Mouse (Mus musculus): ENCODE measurements around the gene Cgrrf1. TPM values are rescaled to one million over a fixed set of nuclear protein-coding genes. Genes with fewer than 3 reads are reported as not detected.
A peak's percentile ranks its signal among the peaks of the same experiment; 100 is the strongest.

Gene Cgrrf1
- polyA plus RNA-seq, 1 experiment from 2014 or later = 41.9 TPM

- peak overlapping the region; percentile 71 for H3K4me2 ChIP-seq (ENCODE audit: low read length)
- H3K27ac ChIP-seq = peak overlapping the region; percentile 48; the same call in 1 of the 2 replicates
- H3K36me3 ChIP-seq (ENCODE audit: insufficient read depth, low read length) = peaks cover 3% of the 10 kb centered on the region; the same call in 1 of the 2 replicates
- DNase-seq (ENCODE audit: low spot score) = peak; percentile 14
- ATAC-seq (replicated peaks; ENCODE audit: low FRiP score, low read depth) = no peak
- no peaks in the 10 kb centered on the region for H3K9me3 ChIP-seq (replicated peaks; ENCODE audit: low read length)
- 18% methylated on average over 8 of the region's 8 CpGs for WGBS
- H3K4me3 ChIP-seq (replicated peaks; ENCODE audit: low read depth, low read length) = peak overlapping the region; percentile 88; the same call in 1 of the 2 replicates
- H3K4me1 ChIP-seq (replicated peaks; ENCODE audit: insufficient read depth, low read length) = peaks cover 7% of the 10 kb centered on the region
- TF ChIP-seq CTCF (IDR thresholded peaks at IDR 0.05; ENCODE audit: low read depth) = no peak
- no peak overlapping the region for H3K9ac ChIP-seq (ENCODE audit: low read depth, low read length)
- H3K27me3 ChIP-seq (ENCODE audit: insufficient read depth, low read length) = no peaks in the 10 kb centered on the region
These were observed 43.4 kb upstream of the Cgrrf1 start for GRCm38 (mm10) chr14:46788505-46788901.

GRCm38 (mm10) chr14:46790303-46790702 lies 41.6 kb upstream of the Cgrrf1 start:
- 80% methylated on average over 4 of the region's 4 CpGs for WGBS
- no peak overlapping the region for H3K27ac ChIP-seq
- peak; percentile 31 for DNase-seq (ENCODE audit: low spot score)
- H3K9me3 ChIP-seq (replicated peaks; ENCODE audit: low read length) = no peaks in the 10 kb centered on the region
- no peak overlapping the region for H3K4me2 ChIP-seq (ENCODE audit: low read length)
- no peak overlapping the region for H3K4me3 ChIP-seq (replicated peaks; ENCODE audit: low read depth, low read length)
- peaks cover 7% of the 10 kb centered on the region for H3K4me1 ChIP-seq (replicated peaks; ENCODE audit: insufficient read depth, low read length)
- H3K27me3 ChIP-seq (ENCODE audit: insufficient read depth, low read length) = no peaks in the 10 kb centered on the region
- TF ChIP-seq CTCF (IDR thresholded peaks at IDR 0.05; ENCODE audit: low read depth) = peak; percentile 55
- ATAC-seq (replicated peaks; ENCODE audit: low FRiP score, low read depth) = no peak
- H3K36me3 ChIP-seq (ENCODE audit: insufficient read depth, low read length) = no peaks in the 10 kb centered on the region
- no peak overlapping the region for H3K9ac ChIP-seq (ENCODE audit: low read depth, low read length)

GRCm38 (mm10) chr14:46790723-46791122 lies 41.2 kb upstream of the Cgrrf1 start:
- whole genome bisulfite sequencing = 83% methylated on average over 6 of the region's 6 CpGs

GRCm38 (mm10) chr14:46794157-46794556 lies 37.8 kb upstream of the Cgrrf1 start:
- no peaks in the 10 kb centered on the region for H3K36me3 ChIP-seq (ENCODE audit: insufficient read depth, low read length)
- no peak overlapping the region for H3K4me2 ChIP-seq (ENCODE audit: low read length)
- no peak for ATAC-seq (replicated peaks; ENCODE audit: low FRiP score, low read depth)
- WGBS = 86% methylated on average over 5 of the region's 5 CpGs
- no peak overlapping the region for H3K9ac ChIP-seq (ENCODE audit: low read depth, low read length)
- H3K27me3 ChIP-seq (ENCODE audit: insufficient read depth, low read length) = no peaks in the 10 kb centered on the region
- no peak overlapping the region for H3K27ac ChIP-seq
- no peak for TF ChIP-seq CTCF (IDR thresholded peaks at IDR 0.05; ENCODE audit: low read depth)
- DNase-seq (ENCODE audit: low spot score) = no peak
- no peak overlapping the region for H3K4me3 ChIP-seq (replicated peaks; ENCODE audit: low read depth, low read length)
- no peaks in the 10 kb centered on the region for H3K9me3 ChIP-seq (replicated peaks; ENCODE audit: low read length)
- no peaks in the 10 kb centered on the region for H3K4me1 ChIP-seq (replicated peaks; ENCODE audit: insufficient read depth, low read length)

More at GRCm38 (mm10) chr14:46790723-46791122, 41.2 kb upstream of the Cgrrf1 start:
- H3K27ac ChIP-seq = no peak overlapping the region
- H3K4me1 ChIP-seq (replicated peaks; ENCODE audit: insufficient read depth, low read length) = peaks cover 7% of the 10 kb centered on the region; the same call in 1 of the 2 replicates
- H3K4me3 ChIP-seq (replicated peaks; ENCODE audit: low read depth, low read length) = no peak overlapping the region
- DNase-seq (ENCODE audit: low spot score) (no peak), ATAC-seq (replicated peaks; ENCODE audit: low FRiP score, low read depth) (no peak)
- H3K4me2 ChIP-seq (ENCODE audit: low read length) = no peak overlapping the region
- no peaks in the 10 kb centered on the region for H3K9me3 ChIP-seq (replicated peaks; ENCODE audit: low read length)
- no peak for TF ChIP-seq CTCF (IDR thresholded peaks at IDR 0.05; ENCODE audit: low read depth)
- H3K36me3 ChIP-seq (ENCODE audit: insufficient read depth, low read length) = no peaks in the 10 kb centered on the region
- H3K9ac ChIP-seq (ENCODE audit: low read depth, low read length) = no peak overlapping the region
- no peaks in the 10 kb centered on the region for H3K27me3 ChIP-seq (ENCODE audit: insufficient read depth, low read length)

- no peaks in the 10 kb centered on the region for H3K36me3 ChIP-seq (ENCODE audit: insufficient read depth, low read length)
- H3K4me1 ChIP-seq (replicated peaks; ENCODE audit: insufficient read depth, low read length) = no peaks in the 10 kb centered on the region
- H3K27ac ChIP-seq = no peak overlapping the region
- no peaks in the 10 kb centered on the region for H3K9me3 ChIP-seq (replicated peaks; ENCODE audit: low read length)
- DNase-seq (ENCODE audit: low spot score) (no peak), ATAC-seq (replicated peaks; ENCODE audit: low FRiP score, low read depth) (no peak)
- H3K27me3 ChIP-seq (ENCODE audit: insufficient read depth, low read length) = no peaks in the 10 kb centered on the region
- H3K9ac ChIP-seq (ENCODE audit: low read depth, low read length) = no peak overlapping the region
- WGBS = 69% methylated on average over 3 of the region's 3 CpGs
- TF ChIP-seq CTCF (IDR thresholded peaks at IDR 0.05; ENCODE audit: low read depth) = no peak
- H3K4me3 ChIP-seq (replicated peaks; ENCODE audit: low read depth, low read length) = no peak overlapping the region
- H3K4me2 ChIP-seq (ENCODE audit: low read length) = no peak overlapping the region
These were observed 31.1 kb upstream of the Cgrrf1 start for GRCm38 (mm10) chr14:46800684-46801345.

GRCm38 (mm10) chr14:46803259-46803658 lies 28.7 kb upstream of the Cgrrf1 start:
- Histone ChIP-seq H3K4me1 (replicated peaks; ENCODE audit: insufficient read depth, low read length) (no peaks in the 10 kb centered on the region), H3K9ac (ENCODE audit: low read depth, low read length) (no peak overlapping the region), H3K27me3 (ENCODE audit: insufficient read depth, low read length) (no peaks in the 10 kb centered on the region), H3K9me3 (replicated peaks; ENCODE audit: low read length) (no peaks in the 10 kb centered on the region), H3K27ac (no peak overlapping the region), H3K36me3 (ENCODE audit: insufficient read depth, low read length) (0 out of 2 replicates have a peak, but pooled peaks cover 4% of the 10 kb centered on the region), H3K4me2 (ENCODE audit: low read length) (no peak overlapping the region), H3K4me3 (replicated peaks; ENCODE audit: low read depth, low read length) (no peak overlapping the region)
- 81% methylated on average over 4 of the region's 4 CpGs for WGBS
- TF ChIP-seq CTCF (IDR thresholded peaks at IDR 0.05; ENCODE audit: low read depth) = no peak
- ATAC-seq (replicated peaks; ENCODE audit: low FRiP score, low read depth) = no peak
- no peak for DNase-seq (ENCODE audit: low spot score)
